Mouse (Mus musculus): ENCODE results near the gene Mfrp. TPM values are rescaled to one million over a fixed set of nuclear protein-coding genes. Genes with fewer than 3 reads are reported as not detected.
A peak's percentile ranks its signal among the peaks of the same experiment; 100 is the strongest.

Gene Mfrp
- polyA plus RNA-seq, 1 experiment, result 5.4 TPM

GRCm38 (mm10) chr9:44113105-44113789 is 11.7 kb downstream of the Mfrp start, which contains the start of the genes Gm49380 and Rnf26:
Gm49380 (minus strand) TSS chr9:44113500.
Rnf26 (minus strand) TSS chr9:44113517.
- under 1% methylated on average over 50 of the region's 51 CpGs for WGBS
- Histone ChIP-seq H3K4me3 (ENCODE audit: insufficient read depth, low read depth, low read length) (peak within 1 kb of the TSS; percentile 68), H3K4me1 (ENCODE audit: control insufficient read depth, insufficient read depth, low read length) (peaks cover 8% of the 10 kb centered on the region; the same call in 1 of the 2 replicates), H3K27ac (ENCODE audit: insufficient read depth, low read depth, low read length) (peak within 1 kb of the TSS; percentile 20; the same call in 1 of the 2 replicates), H3K36me3 (ENCODE audit: control insufficient read depth, insufficient read depth, low read length) (no peaks in the 10 kb centered on the region), H3K27me3 (replicated peaks; ENCODE audit: control insufficient read depth, insufficient read depth, low read length) (no peaks in the 10 kb centered on the region)
- peak; percentile 99 for DNase-seq
- TF ChIP-seq POLR2A (IDR thresholded peaks at IDR 0.05; ENCODE audit: low read depth, low read length) (peak; percentile 37), CTCF (conservative IDR thresholded peaks at IDR 0.05; ENCODE audit: insufficient read depth, insufficient read length, low read depth, low read length) (no peak)

GRCm38 (mm10) chr9:44114453-44114852 is 12.9 kb downstream of the Mfrp start:
- TF ChIP-seq CTCF (conservative IDR thresholded peaks at IDR 0.05; ENCODE audit: insufficient read depth, insufficient read length, low read depth, low read length) (no peak), POLR2A (IDR thresholded peaks at IDR 0.05; ENCODE audit: low read depth, low read length) (no peak)
- Histone ChIP-seq H3K27me3 (replicated peaks; ENCODE audit: control insufficient read depth, insufficient read depth, low read length) (no peaks in the 10 kb centered on the region), H3K27ac (ENCODE audit: insufficient read depth, low read depth, low read length) (peak overlapping the region; percentile 20; the same call in 1 of the 2 replicates), H3K4me1 (ENCODE audit: control insufficient read depth, insufficient read depth, low read length) (peaks cover 4% of the 10 kb centered on the region; the same call in 1 of the 2 replicates), H3K36me3 (ENCODE audit: control insufficient read depth, insufficient read depth, low read length) (no peaks in the 10 kb centered on the region), H3K4me3 (ENCODE audit: insufficient read depth, low read depth, low read length) (no peak overlapping the region)
- peak; percentile 71 for DNase-seq
- WGBS, result 59% methylated on average over 2 of the region's 2 CpGs

- Histone ChIP-seq H3K4me1 (ENCODE audit: control insufficient read depth, insufficient read depth, low read length) (peaks cover 4% of the 10 kb centered on the region; the same call in 1 of the 2 replicates), H3K4me3 (ENCODE audit: insufficient read depth, low read depth, low read length) (no peak overlapping the region), H3K27me3 (replicated peaks; ENCODE audit: control insufficient read depth, insufficient read depth, low read length) (no peaks in the 10 kb centered on the region), H3K36me3 (ENCODE audit: control insufficient read depth, insufficient read depth, low read length) (no peaks in the 10 kb centered on the region), H3K27ac (ENCODE audit: insufficient read depth, low read depth, low read length) (no peak overlapping the region)
- WGBS, result 90% methylated on average over 9 of the region's 9 CpGs
- no peak for DNase-seq
- no peak for TF ChIP-seq POLR2A (IDR thresholded peaks at IDR 0.05; ENCODE audit: low read depth, low read length)
- TF ChIP-seq CTCF (conservative IDR thresholded peaks at IDR 0.05; ENCODE audit: insufficient read depth, insufficient read length, low read depth, low read length), result no peak
Measured at GRCm38 (mm10) chr9:44115599-44115998, 14.1 kb downstream of the Mfrp start.

- WGBS, result 93% methylated on average over 4 of the region's 4 CpGs
- TF ChIP-seq CTCF (conservative IDR thresholded peaks at IDR 0.05; ENCODE audit: insufficient read depth, insufficient read length, low read depth, low read length) (no peak), POLR2A (IDR thresholded peaks at IDR 0.05; ENCODE audit: low read depth, low read length) (no peak)
- no peaks in the 10 kb centered on the region for H3K27me3 ChIP-seq (replicated peaks; ENCODE audit: control insufficient read depth, insufficient read depth, low read length)
- no peak for DNase-seq
- H3K27ac ChIP-seq (ENCODE audit: insufficient read depth, low read depth, low read length), result no peak overlapping the region
- H3K4me1 ChIP-seq (ENCODE audit: control insufficient read depth, insufficient read depth, low read length), result peaks cover 4% of the 10 kb centered on the region; the same call in 1 of the 2 replicates
- H3K4me3 ChIP-seq (ENCODE audit: insufficient read depth, low read depth, low read length), result no peak overlapping the region
- H3K36me3 ChIP-seq (ENCODE audit: control insufficient read depth, insufficient read depth, low read length), result no peaks in the 10 kb centered on the region
Measured at GRCm38 (mm10) chr9:44116182-44116581, 14.7 kb downstream of the Mfrp start.

GRCm38 (mm10) chr9:44119011-44119410 is 17.5 kb downstream of the Mfrp start:
- 67% methylated on average over 5 of the region's 5 CpGs for WGBS
- Histone ChIP-seq H3K4me3 (ENCODE audit: insufficient read depth, low read depth, low read length) (no peak overlapping the region), H3K27ac (ENCODE audit: insufficient read depth, low read depth, low read length) (no peak overlapping the region), H3K36me3 (ENCODE audit: control insufficient read depth, insufficient read depth, low read length) (no peaks in the 10 kb centered on the region), H3K4me1 (ENCODE audit: control insufficient read depth, insufficient read depth, low read length) (peaks cover 4% of the 10 kb centered on the region; the same call in 1 of the 2 replicates), H3K27me3 (replicated peaks; ENCODE audit: control insufficient read depth, insufficient read depth, low read length) (no peaks in the 10 kb centered on the region)
- TF ChIP-seq POLR2A (IDR thresholded peaks at IDR 0.05; ENCODE audit: low read depth, low read length), result no peak
- peak; percentile 71 for TF ChIP-seq CTCF (conservative IDR thresholded peaks at IDR 0.05; ENCODE audit: insufficient read depth, insufficient read length, low read depth, low read length)
- DNase-seq, result no peak

- WGBS, result 73% methylated on average over 8 of the region's 8 CpGs
- DNase-seq, result no peak
- H3K27ac ChIP-seq (ENCODE audit: insufficient read depth, low read depth, low read length), result no peak overlapping the region
Measured at GRCm38 (mm10) chr9:44119948-44120465, 18.5 kb downstream of the Mfrp start.

GRCm38 (mm10) chr9:44124317-44124716 is 22.8 kb downstream of the Mfrp start:
- H3K4me1 ChIP-seq (ENCODE audit: control insufficient read depth, insufficient read depth, low read length), result peaks cover 16% of the 10 kb centered on the region; the same call in 1 of the 2 replicates
- TF ChIP-seq CTCF (conservative IDR thresholded peaks at IDR 0.05; ENCODE audit: insufficient read depth, insufficient read length, low read depth, low read length) (peak; percentile 60), POLR2A (IDR thresholded peaks at IDR 0.05; ENCODE audit: low read depth, low read length) (no peak)
- no peak overlapping the region for H3K4me3 ChIP-seq (ENCODE audit: insufficient read depth, low read depth, low read length)
- no peaks in the 10 kb centered on the region for H3K36me3 ChIP-seq (ENCODE audit: control insufficient read depth, insufficient read depth, low read length)
- 67% methylated on average over 6 of the region's 6 CpGs for WGBS
- peak; percentile 52 for DNase-seq
- H3K27ac ChIP-seq (ENCODE audit: insufficient read depth, low read depth, low read length), result no peak overlapping the region
- no peaks in the 10 kb centered on the region for H3K27me3 ChIP-seq (replicated peaks; ENCODE audit: control insufficient read depth, insufficient read depth, low read length)

More at GRCm38 (mm10) chr9:44119948-44120465, 18.5 kb downstream of the Mfrp start:
- Histone ChIP-seq H3K4me3 (ENCODE audit: insufficient read depth, low read depth, low read length) (no peak overlapping the region), H3K27me3 (replicated peaks; ENCODE audit: control insufficient read depth, insufficient read depth, low read length) (no peaks in the 10 kb centered on the region), H3K4me1 (ENCODE audit: control insufficient read depth, insufficient read depth, low read length) (peaks cover 1% of the 10 kb centered on the region; the same call in 1 of the 2 replicates), H3K36me3 (ENCODE audit: control insufficient read depth, insufficient read depth, low read length) (no peaks in the 10 kb centered on the region)
- TF ChIP-seq CTCF (conservative IDR thresholded peaks at IDR 0.05; ENCODE audit: insufficient read depth, insufficient read length, low read depth, low read length) (no peak), POLR2A (IDR thresholded peaks at IDR 0.05; ENCODE audit: low read depth, low read length) (no peak)

Data from kidney, adult 2 months (tissue).